Mouse (Mus musculus) cortical plate, adult 2 months (tissue): ENCODE data around the gene Smcr8.

Experiments used
- CTCF ChIP-seq: fragments of 200-500 bp; IDR thresholded peaks from 2 replicates; pipeline ENCODE4 v1.5.1; 2011; ENCODE audit warnings: mild to moderate bottlenecking, control low read depth, low read length; ENCODE audit not compliant: insufficient read depth; ENCODE audit errors: extremely low read depth
- POLR2A ChIP-seq: fragments of 200-500 bp; IDR thresholded peaks from 2 replicates; pipeline ENCODE4 v1.6.1; 2011; ENCODE audit warnings: mild to moderate bottlenecking, low read length, control low read depth; ENCODE audit not compliant: insufficient read depth; ENCODE audit errors: extremely low read depth

DNA sequence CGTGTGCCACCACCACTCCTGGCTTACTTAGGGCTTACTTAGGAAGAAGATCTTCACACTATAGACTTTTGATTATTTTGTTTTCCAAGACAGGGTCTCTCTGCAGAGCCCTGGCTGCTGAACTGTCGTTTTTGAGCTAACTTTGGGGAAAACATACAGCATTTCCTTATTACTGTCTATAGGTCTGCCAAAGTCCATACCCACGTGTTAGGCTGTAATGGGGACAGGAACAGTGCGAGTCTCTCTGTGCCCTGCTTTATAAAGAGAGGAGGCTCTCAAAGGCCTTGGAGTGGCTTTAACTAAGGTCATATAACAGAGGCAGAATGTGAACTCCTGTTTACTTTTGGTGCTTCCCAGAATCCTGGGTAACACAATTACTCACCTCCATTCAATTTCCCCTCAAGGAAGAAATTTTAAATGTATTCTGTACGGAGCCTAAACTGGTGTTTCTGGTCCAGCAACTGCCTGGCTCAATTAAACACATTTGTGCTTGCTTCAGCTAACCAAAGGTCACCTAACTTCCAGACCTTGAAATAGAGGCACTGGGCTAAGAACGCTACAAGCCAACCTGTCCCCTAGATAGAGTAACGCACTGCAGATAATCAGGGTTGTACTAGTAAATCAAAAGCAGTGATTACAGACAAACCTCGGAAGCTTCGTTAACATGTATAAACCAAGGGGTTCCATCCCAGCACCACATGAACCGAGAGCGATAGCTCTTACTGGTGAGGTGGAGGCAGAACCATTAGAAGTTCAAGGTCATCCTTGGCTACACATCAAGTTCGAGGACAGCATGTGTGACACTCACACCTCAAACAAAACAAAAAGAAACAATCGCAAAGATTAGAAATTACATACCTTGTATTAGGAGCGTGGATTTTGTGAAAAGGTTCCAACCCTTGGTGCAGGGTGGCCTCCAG, 33.0 kb downstream of the Smcr8 start:
- TF ChIP-seq POLR2A (no peak), CTCF (no peak)
